Comparison of ENCODE assay signal across 25 mouse cellular contexts in genomic region chr1:77870125-77870524, GRCm38 (mm10).
"Had no signal": no experiment of that assay in that cellular context is flagged by ENCODE, and none has a peak within 500 bp of the region (broad histone marks: within the 10 kb centered on the region; RNA-seq: fewer than 3 reads in every experiment).

No protein-coding gene starts in this region.

- H3K9ac ChIP-seq: heart, embryonic 13.5 days; heart, embryonic 15.5 days; hindbrain, embryonic 13.5 days; hindbrain, embryonic 15.5 days; limb, embryonic 13.5 days; limb, embryonic 15.5 days; liver, embryonic 12.5 days; liver, embryonic 14.5 days had no signal

- DNase-seq: gastrocnemius, postnatal 14 days; gastrocnemius, postnatal 36 days; heart, adult 2 months; heart, postnatal 14 days; heart, postnatal 36 days; kidney, adult 11 months; kidney, adult 8-10 months; kidney, postnatal 10 days; kidney, postnatal 25 days; kidney, postnatal 4 days; layer of hippocampus, adult 9-11 months; layer of hippocampus, postnatal 36 days; left cerebral cortex, postnatal 4 days had no signal

- H3K36me3 ChIP-seq: heart, embryonic 13.5 days; heart, embryonic 15.5 days; hindbrain, embryonic 13.5 days; hindbrain, embryonic 15.5 days; limb, embryonic 13.5 days; limb, embryonic 15.5 days; liver, embryonic 12.5 days had no signal

- H3K27me3 ChIP-seq: heart, embryonic 13.5 days; heart, embryonic 15.5 days; hindbrain, embryonic 13.5 days; hindbrain, embryonic 15.5 days; limb, embryonic 13.5 days; limb, embryonic 15.5 days; liver, embryonic 12.5 days had no signal

- H3K4me2 ChIP-seq: heart, embryonic 11.5 days; heart, embryonic 13.5 days; heart, embryonic 15.5 days; hindbrain, embryonic 13.5 days; hindbrain, embryonic 15.5 days; limb, embryonic 13.5 days; limb, embryonic 15.5 days; liver, embryonic 12.5 days had no signal

- H3K9me3 ChIP-seq: heart, embryonic 13.5 days; heart, embryonic 15.5 days; hindbrain, embryonic 13.5 days; hindbrain, embryonic 15.5 days; limb, embryonic 13.5 days; limb, embryonic 15.5 days; liver, embryonic 12.5 days had no signal

- H3K27ac ChIP-seq: heart, adult 2 months; heart, embryonic 13.5 days; heart, embryonic 15.5 days; hindbrain, embryonic 13.5 days; hindbrain, embryonic 15.5 days; hindbrain, postnatal 0 days; layer of hippocampus, adult 2 months; limb, embryonic 13.5 days; limb, embryonic 15.5 days; liver, embryonic 12.5 days; liver, embryonic 14.5 days had no signal

- ATAC-seq: hindbrain, postnatal 0 days; intestine, embryonic 16.5 days; liver, embryonic 12.5 days had no signal

- H3K4me1 ChIP-seq: heart, embryonic 13.5 days; heart, embryonic 15.5 days; hindbrain, embryonic 13.5 days; hindbrain, embryonic 15.5 days; limb, embryonic 13.5 days; limb, embryonic 15.5 days; liver, embryonic 12.5 days had no signal

- H3K4me3 ChIP-seq: heart, adult 2 months; heart, embryonic 13.5 days; heart, embryonic 15.5 days; hindbrain, embryonic 13.5 days; hindbrain, embryonic 15.5 days; layer of hippocampus, adult 2 months; limb, embryonic 13.5 days; limb, embryonic 15.5 days; liver, embryonic 12.5 days had no signal
